Mouse (Mus musculus) C2C12 (cell line): Measurements from ENCODE around the gene Rbm47. TPM values are rescaled to one million over a fixed set of nuclear protein-coding genes. Genes with fewer than 3 reads are reported as not detected.

ENCODE experiments used
- H3K27me3 ChIP-seq: one replicate; pipeline ENCODE4 v1.6.1; 2011; ENCODE audit not compliant: control insufficient read depth, insufficient read depth, insufficient read length
- H3K36me3 ChIP-seq: one replicate; pipeline ENCODE4 v1.6.1; 2011; ENCODE audit not compliant: control insufficient read depth, insufficient read depth
- H3K4me3 ChIP-seq: one replicate; pipeline ENCODE4 v1.5.1; 2011; ENCODE audit warnings: mild to moderate bottlenecking, control low read depth; ENCODE audit not compliant: poor library complexity, insufficient read depth, severe bottlenecking
- H3K79me2 ChIP-seq: one replicate; pipeline ENCODE4 v1.6.1; 2011; ENCODE audit not compliant: control insufficient read depth, insufficient read depth
- H3K79me3 ChIP-seq: one replicate; pipeline ENCODE4 v1.6.1; 2011; ENCODE audit warnings: low read depth, control low read depth
- H3ac ChIP-seq: one replicate; pipeline ENCODE3; 2011; ENCODE audit warnings: low read depth; ENCODE audit not compliant: control insufficient read depth, insufficient read length
- CEBPB ChIP-seq: IDR thresholded peaks from one replicate; pipeline ENCODE4 v1.6.1; 2011; ENCODE audit warnings: low read depth, mild to moderate bottlenecking, control low read depth, moderate library complexity
- CTCF ChIP-seq: IDR thresholded peaks from one replicate; pipeline ENCODE4 v1.5.1; 2011; ENCODE audit not compliant: control insufficient read depth, insufficient read depth, insufficient read length
- FOSL1 ChIP-seq: IDR thresholded peaks from one replicate; pipeline ENCODE4 v1.8.0; 2011; ENCODE audit warnings: mild to moderate bottlenecking, low read length; ENCODE audit not compliant: poor library complexity, insufficient read depth, severe bottlenecking
- MAX ChIP-seq: IDR thresholded peaks from one replicate; pipeline ENCODE4 v1.6.1; 2011; ENCODE audit warnings: mild to moderate bottlenecking, control low read depth
- MYOD1 ChIP-seq: IDR thresholded peaks from one replicate; pipeline ENCODE4 v1.6.1; 2011; ENCODE audit warnings: low read depth; ENCODE audit not compliant: control insufficient read depth, insufficient read length
- MYOG ChIP-seq: IDR thresholded peaks from one replicate; pipeline ENCODE4 v1.6.1; 2011; ENCODE audit not compliant: control insufficient read depth, insufficient read length; ENCODE audit errors: extremely low read depth
- USF1 ChIP-seq: IDR thresholded peaks from one replicate; pipeline ENCODE4 v1.6.1; 2011; ENCODE audit warnings: low read depth, mild to moderate bottlenecking, control low read depth, moderate library complexity
- polyA plus RNA-seq: library from polyadenylated mRNA; unstranded; fragments of >200 nt; fragmentation: generic; extraction: Trizol; gene quantifications from one replicate; pipeline ENCODE4 v1.2.1, GENCODE M21; 2012; ENCODE audit warnings: missing spikeins

The Rbm47 gene
- polyA plus RNA-seq, 1 experiment, result 0.16 TPM

GRCm38 (mm10) chr5:66135161-66135852 lies 37.6 kb downstream of the Rbm47 start:
- H3K27me3 ChIP-seq, result no peaks in the 10 kb centered on the region
- H3K79me2 ChIP-seq, result no peaks in the 10 kb centered on the region
- H3K4me3 ChIP-seq, result no peak overlapping the region
- no peaks in the 10 kb centered on the region for H3K36me3 ChIP-seq
- no peak overlapping the region for H3ac ChIP-seq
- no peaks in the 10 kb centered on the region for H3K79me3 ChIP-seq
- TF ChIP-seq MYOD1, result no peak
- TF ChIP-seq CTCF, result no peak
- TF ChIP-seq MAX, result no peak
- no peak for TF ChIP-seq USF1
- TF ChIP-seq CEBPB, result no peak
- no peak for TF ChIP-seq FOSL1
- no peak for TF ChIP-seq MYOG

DNA sequence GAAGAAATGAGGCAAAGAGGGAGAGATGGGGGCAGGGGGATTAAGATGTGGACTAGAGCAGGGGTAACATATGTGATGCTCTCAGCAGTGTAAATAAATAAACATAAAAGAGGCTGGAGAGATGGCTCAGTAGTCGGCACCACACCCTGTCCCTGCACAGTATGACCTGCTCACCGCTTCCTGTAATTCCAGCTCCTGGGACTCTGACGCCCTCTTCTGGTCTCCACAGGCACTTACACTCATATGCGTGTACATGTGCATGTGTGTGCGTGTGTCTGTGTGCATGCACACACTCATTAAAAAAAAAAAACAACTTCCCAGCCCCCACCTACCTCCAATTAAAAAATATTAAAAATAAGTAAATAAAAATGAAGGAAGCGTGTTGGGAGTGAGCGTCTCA lies 38.3 kb downstream of the Rbm47 start:
- no peak overlapping the region for H3ac ChIP-seq
- no peak overlapping the region for H3K4me3 ChIP-seq
- TF ChIP-seq CTCF (no peak), USF1 (no peak), MYOG (no peak), FOSL1 (no peak), CEBPB (no peak), MAX (no peak), MYOD1 (no peak)
- H3K27me3 ChIP-seq, result no peaks in the 10 kb centered on the region
- no peaks in the 10 kb centered on the region for H3K79me2 ChIP-seq
- no peaks in the 10 kb centered on the region for H3K79me3 ChIP-seq
- no peaks in the 10 kb centered on the region for H3K36me3 ChIP-seq

DNA sequence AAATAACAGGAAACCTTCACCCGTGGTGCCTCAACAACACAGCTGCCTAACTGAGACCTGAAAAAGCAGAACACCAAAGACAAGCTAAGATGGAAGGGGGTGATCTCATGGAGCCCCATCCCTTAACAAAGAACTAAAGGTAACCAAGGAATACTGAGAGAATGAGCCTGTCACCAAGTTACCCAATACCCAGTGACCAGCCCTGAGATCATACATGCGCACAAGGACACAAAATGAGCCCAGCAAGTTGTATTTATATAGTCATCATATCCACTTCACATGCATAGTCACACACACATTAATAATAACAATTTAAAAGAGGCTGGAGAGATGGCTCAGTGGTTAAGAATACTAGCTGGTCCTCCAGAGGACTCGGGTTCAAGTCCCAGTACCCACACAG lies 44.0 kb downstream of the Rbm47 start:
- Histone ChIP-seq H3K27me3 (no peaks in the 10 kb centered on the region), H3K79me2 (no peaks in the 10 kb centered on the region), H3K36me3 (no peaks in the 10 kb centered on the region), H3K79me3 (no peaks in the 10 kb centered on the region), H3ac (no peak overlapping the region), H3K4me3 (no peak overlapping the region)
- TF ChIP-seq FOSL1, result no peak
- no peak for TF ChIP-seq MYOD1
- TF ChIP-seq CTCF, result no peak
- TF ChIP-seq MYOG, result no peak
- TF ChIP-seq USF1, result no peak
- no peak for TF ChIP-seq MAX
- TF ChIP-seq CEBPB, result no peak

- no peak overlapping the region for H3ac ChIP-seq
- H3K27me3 ChIP-seq, result no peaks in the 10 kb centered on the region
- no peaks in the 10 kb centered on the region for H3K36me3 ChIP-seq
- no peak for TF ChIP-seq CEBPB
- TF ChIP-seq USF1, result no peak
- no peak for TF ChIP-seq FOSL1
- no peak for TF ChIP-seq MYOG
- H3K4me3 ChIP-seq, result no peak overlapping the region
- H3K79me2 ChIP-seq, result no peaks in the 10 kb centered on the region
- H3K79me3 ChIP-seq, result no peaks in the 10 kb centered on the region
These were observed 47.5 kb downstream of the Rbm47 start for GRCm38 (mm10) chr5:66125418-66125817.

DNA sequence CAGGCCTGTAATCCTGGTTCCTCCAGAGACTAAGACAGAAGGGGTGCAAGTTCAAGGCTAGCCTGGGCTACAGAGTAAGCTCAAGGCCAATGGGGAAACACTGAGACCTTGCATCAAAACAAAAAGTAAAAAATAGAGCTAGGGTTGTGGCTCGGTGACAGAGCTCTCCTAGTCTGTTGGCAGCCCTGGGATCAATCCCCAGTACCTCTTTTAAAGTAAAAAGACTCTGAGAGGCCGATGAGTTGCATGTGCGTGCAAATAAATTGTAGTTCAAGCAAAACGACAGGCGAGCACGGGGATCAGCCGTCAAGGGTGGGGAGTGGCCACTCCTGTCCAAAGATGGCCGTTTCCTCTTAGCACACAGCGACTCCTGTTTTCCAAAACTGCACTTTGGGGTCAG lies 48.0 kb downstream of the Rbm47 start:
- H3ac ChIP-seq, result no peak overlapping the region
- TF ChIP-seq CTCF (no peak), CEBPB (no peak), MYOD1 (no peak), MYOG (no peak), USF1 (no peak), MAX (no peak), FOSL1 (no peak)
- no peaks in the 10 kb centered on the region for H3K79me2 ChIP-seq
- no peaks in the 10 kb centered on the region for H3K79me3 ChIP-seq
- no peaks in the 10 kb centered on the region for H3K36me3 ChIP-seq
- H3K27me3 ChIP-seq, result no peaks in the 10 kb centered on the region
- H3K4me3 ChIP-seq, result no peak overlapping the region

DNA sequence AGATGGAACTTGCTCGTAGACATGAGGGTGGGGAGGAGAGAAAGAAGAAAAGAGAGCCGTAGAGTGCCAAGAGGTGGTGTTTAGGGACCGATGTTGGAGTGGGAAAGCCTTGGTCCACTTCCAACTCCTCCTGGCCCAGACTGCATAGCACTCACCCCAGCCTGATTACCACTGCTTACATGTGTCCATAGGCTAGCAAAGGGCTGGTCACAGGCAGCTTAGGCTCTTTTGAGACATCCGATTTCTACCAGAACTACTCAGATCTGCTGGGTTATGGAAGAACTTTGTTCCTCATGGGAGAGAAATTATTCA lies 48.9 kb downstream of the Rbm47 start:
- no peaks in the 10 kb centered on the region for H3K27me3 ChIP-seq
- H3ac ChIP-seq, result no peak overlapping the region
- H3K4me3 ChIP-seq, result no peak overlapping the region
- H3K36me3 ChIP-seq, result no peaks in the 10 kb centered on the region
- TF ChIP-seq MYOG (no peak), USF1 (no peak), FOSL1 (no peak), MYOD1 (no peak), MAX (no peak), CTCF (no peak), CEBPB (no peak)
- no peaks in the 10 kb centered on the region for H3K79me3 ChIP-seq
- H3K79me2 ChIP-seq, result no peaks in the 10 kb centered on the region
